7 mouse cellular contexts compared by ENCODE assay signal in genomic region chr2:25111184-25111791, GRCm38 (mm10). TPM values are rescaled to one million over a fixed set of nuclear protein-coding genes. Genes with fewer than 3 reads are reported as not detected.
A peak's percentile ranks its signal among the peaks of the same experiment; 100 is the strongest.
DNase-seq lines count a peak whose midpoint lies in the region; ATAC-seq and TF ChIP-seq lines count a peak whose summit lies in the region.

No protein-coding gene starts in this region.

- H3K9me3 ChIP-seq in limb, embryonic 14.5 days (ENCODE audit: control insufficient read depth, low read length), result no peaks in the 10 kb centered on the region

- peak overlapping the region; percentile 33; the same call in 1 of the 2 replicates for H3K27ac ChIP-seq in limb, embryonic 14.5 days (replicated peaks; ENCODE audit: low read depth, low read length)

- H3K36me3 ChIP-seq in limb, embryonic 14.5 days (ENCODE audit: control insufficient read depth, insufficient read depth, low read length), result no peaks in the 10 kb centered on the region

- TF ChIP-seq POLR2A in limb, embryonic 14.5 days (IDR thresholded peaks at IDR 0.05; ENCODE audit: borderline replicate concordance, extremely low read depth, insufficient read depth, insufficient read length), result no peak

- H3K27me3 ChIP-seq in limb, embryonic 14.5 days (ENCODE audit: control insufficient read depth, insufficient read depth, low read length), result no peaks in the 10 kb centered on the region

- no peak for ATAC-seq in limb, embryonic 14.5 days (ENCODE audit: low FRiP score, low read depth)

- DNase-seq in urinary bladder, postnatal 14 days (ENCODE audit: low spot score), result peak; percentile 26
- DNase-seq in urinary bladder, adult 2 months (ENCODE audit: low spot score), result no peak
- DNase-seq in heart, adult 9 months (ENCODE audit: low spot score in 2 of 2), result peak; percentile 29 to 61
- no peak for DNase-seq in limb, embryonic 14.5 days (ENCODE audit: low spot score)
- DNase-seq in naive thymus-derived CD4-positive, alpha-beta T cell, adult 2 months (ENCODE audit: low read depth), result peak; percentile 45
- DNase-seq in right cerebral cortex, adult 2 months (ENCODE audit: low spot score in 2 of 2), result no peak
- DNase-seq in cerebellum, adult 8-10 months, result no peak

- H3K4me1 ChIP-seq in limb, embryonic 14.5 days (ENCODE audit: control insufficient read depth, insufficient read depth, low read length), result no peaks in the 10 kb centered on the region

- 72% methylated on average over 9 of the region's 9 CpGs for WGBS in limb, embryonic 14.5 days

- no peak overlapping the region for H3K4me3 ChIP-seq in limb, embryonic 14.5 days (replicated peaks; ENCODE audit: low read length)

- H3K9ac ChIP-seq in limb, embryonic 14.5 days (ENCODE audit: low read depth, low read length, severe bottlenecking), result no peak overlapping the region

- no peak overlapping the region for H3K4me2 ChIP-seq in limb, embryonic 14.5 days (replicated peaks; ENCODE audit: low read depth, low read length, severe bottlenecking)

RNA-seq across cellular contexts. Expression of gene Noxa1, which starts 16.3 kb away (rescaled TPM):
- 0.13 and 0.18 TPM in 2 replicates for polyA plus RNA-seq in urinary bladder, adult 2 months (2012; rRNA removed)
- polyA plus RNA-seq in limb, embryonic 14.5 days (2012; rRNA removed), result 0.12 and 0.13 TPM in 2 replicates
- polyA plus RNA-seq in limb, embryonic 14.5 days (2014; fragmentation: Nextera tagmentation; extraction: Ambion mirVana), result 0.15 TPM in 1 of 2 replicates, not detected in the other

RNA-seq across cellular contexts. Expression of gene Entpd8, which starts 31.2 kb away (rescaled TPM):
- polyA plus RNA-seq in urinary bladder, adult 2 months (2012; rRNA removed), result 0.03 and 0.07 TPM in 2 replicates
- polyA plus RNA-seq in limb, embryonic 14.5 days (2012; rRNA removed), result 0.13 and 0.26 TPM in 2 replicates
- not detected in 2 replicates for polyA plus RNA-seq in limb, embryonic 14.5 days (2014; fragmentation: Nextera tagmentation; extraction: Ambion mirVana)

RNA-seq across cellular contexts. Expression of gene Nsmf, which starts 57.1 kb away (rescaled TPM):
- polyA plus RNA-seq in urinary bladder, adult 2 months (2012; rRNA removed), result 87.4 and 114 TPM in 2 replicates
- 143 and 216 TPM in 2 replicates for polyA plus RNA-seq in limb, embryonic 14.5 days (2012; rRNA removed)
- polyA plus RNA-seq in limb, embryonic 14.5 days (2014; fragmentation: Nextera tagmentation; extraction: Ambion mirVana), result 48.6 and 67.7 TPM in 2 replicates

Comparison
In these comparisons a context has a peak if more than half of its experiments do, and no peak if none do; other contexts are left out.
1. DNase-seq: peak in urinary bladder, postnatal 14 days (single experiment), heart, adult 9 months (2 of 2) and naive thymus-derived CD4-positive, alpha-beta T cell, adult 2 months (single experiment); none in urinary bladder, adult 2 months (single experiment), limb, embryonic 14.5 days (single experiment), right cerebral cortex, adult 2 months (0 of 2) and cerebellum, adult 8-10 months (single experiment).